Mouse (Mus musculus): ENCODE results near the gene Fkbp8. TPM values are rescaled to one million over a fixed set of nuclear protein-coding genes. Genes with fewer than 3 reads are reported as not detected.

The Fkbp8 gene
- polyA plus RNA-seq, 1 experiment from 2014 or later: 278 TPM

- H3K27me3 ChIP-seq: no peaks in the 10 kb centered on the region
- ChIA-PET POLR2A (interaction anchor here (0.8 to 4.2 kb wide), 6 partner anchors 10 to 69 kb away, joined by 3 to 24 read pairs (median 4); partner anchors contain the start of genes Fkbp8, Kxd1, Ssbp4 and Uba52), CTCF (no interaction called here)
- DNase-seq (ENCODE audit: low read depth, low spot score) (no peak), ATAC-seq (peak; percentile 7)
- in situ Hi-C loops (cut with MboI; ENCODE audit: low pct_unique_long_range_greater_than_20kb): no loop called here
- TF ChIP-seq CTCF (IDR thresholded peaks at IDR 0.05): no peak
Measured at GRCm38 (mm10) chr8:70540507-70541071, 13.1 kb downstream of the Fkbp8 start.

GRCm38 (mm10) chr8:70541081-70541480, 13.6 kb downstream of the Fkbp8 start:
- POLR2A ChIA-PET: interaction anchor here (0.7 to 1.3 kb wide), 4 partner anchors 12 to 30 kb away, joined by 3 to 7 read pairs (median 4); no protein-coding TSS in a partner anchor
- no peaks in the 10 kb centered on the region for H3K27me3 ChIP-seq
- ATAC-seq (no peak), DNase-seq (ENCODE audit: low read depth, low spot score) (no peak)
- no peak for TF ChIP-seq CTCF (IDR thresholded peaks at IDR 0.05)
- in situ Hi-C loops (cut with MboI; ENCODE audit: low pct_unique_long_range_greater_than_20kb): no loop called here
- CTCF ChIA-PET: interaction anchor here (1.1 kb wide), 2 partner anchors 10 to 17 kb away, joined by 3 read pairs; no protein-coding TSS in a partner anchor

GRCm38 (mm10) chr8:70544200-70544687, 16.7 kb downstream of the Fkbp8 start:
- no peak for TF ChIP-seq CTCF (IDR thresholded peaks at IDR 0.05)
- CTCF ChIA-PET: interaction anchor here (0.8 to 2.0 kb wide), 6 partner anchors 8 to 67 kb away, joined by 3 to 6 read pairs (median 3); no protein-coding TSS in a partner anchor
- no peak for DNase-seq (ENCODE audit: low read depth, low spot score)
- H3K27me3 ChIP-seq: no peaks in the 10 kb centered on the region
- ATAC-seq: no peak
- POLR2A ChIA-PET: no interaction called here
- in situ Hi-C loops (cut with MboI; ENCODE audit: low pct_unique_long_range_greater_than_20kb): no loop called here

GRCm38 (mm10) chr8:70546412-70546811, 18.9 kb downstream of the Fkbp8 start:
- no peak for ATAC-seq
- H3K27me3 ChIP-seq: no peaks in the 10 kb centered on the region
- POLR2A ChIA-PET: no interaction called here
- in situ Hi-C loops (cut with MboI; ENCODE audit: low pct_unique_long_range_greater_than_20kb): no loop called here
- no peak for DNase-seq (ENCODE audit: low read depth, low spot score)
- CTCF ChIA-PET: no interaction called here
- no peak for TF ChIP-seq CTCF (IDR thresholded peaks at IDR 0.05)

- DNase-seq (ENCODE audit: low read depth, low spot score) (no peak), ATAC-seq (no peak)
- ChIA-PET POLR2A (no interaction called here), CTCF (no interaction called here)
- no peaks in the 10 kb centered on the region for H3K27me3 ChIP-seq
- in situ Hi-C loops (cut with MboI; ENCODE audit: low pct_unique_long_range_greater_than_20kb): no loop called here
- TF ChIP-seq CTCF (IDR thresholded peaks at IDR 0.05): no peak
Measured at GRCm38 (mm10) chr8:70547762-70548161, 20.2 kb downstream of the Fkbp8 start.

GRCm38 (mm10) chr8:70549412-70550184, 22.1 kb downstream of the Fkbp8 start:
- ChIA-PET CTCF (interaction anchor here (1.5 kb wide), 1 partner anchor 11 kb away, joined by 3 read pairs; no protein-coding TSS in a partner anchor), POLR2A (interaction anchor here (0.6 to 1.9 kb wide), 2 partner anchors 10 to 133 kb away, joined by 4 to 6 read pairs; no protein-coding TSS in a partner anchor)
- DNase-seq (ENCODE audit: low read depth, low spot score): no peak
- peak; percentile 42 for TF ChIP-seq CTCF (IDR thresholded peaks at IDR 0.05)
- in situ Hi-C loops (cut with MboI; ENCODE audit: low pct_unique_long_range_greater_than_20kb): no loop called here
- no peak for ATAC-seq
- no peaks in the 10 kb centered on the region for H3K27me3 ChIP-seq

GRCm38 (mm10) chr8:70551558-70552161, 24.1 kb downstream of the Fkbp8 start:
- POLR2A ChIA-PET: interaction anchor here (0.6 to 1.8 kb wide), 3 partner anchors 10 to 58 kb away, joined by 3 to 7 read pairs (median 3); no protein-coding TSS in a partner anchor
- DNase-seq (ENCODE audit: low read depth, low spot score) (no peak), ATAC-seq (no peak)
- in situ Hi-C loops (cut with MboI; ENCODE audit: low pct_unique_long_range_greater_than_20kb): no loop called here
- CTCF ChIA-PET: interaction anchor here (0.8 to 1.8 kb wide), 7 partner anchors 8 to 60 kb away, joined by 3 to 9 read pairs (median 3); no protein-coding TSS in a partner anchor
- no peak for TF ChIP-seq CTCF (IDR thresholded peaks at IDR 0.05)
- H3K27me3 ChIP-seq: no peaks in the 10 kb centered on the region

GRCm38 (mm10) chr8:70552836-70553235, 25.3 kb downstream of the Fkbp8 start:
- in situ Hi-C loops (cut with MboI; ENCODE audit: low pct_unique_long_range_greater_than_20kb): no loop called here
- ChIA-PET POLR2A (interaction anchor here (0.7 to 1.8 kb wide), 2 partner anchors 11 to 148 kb away, joined by 4 to 7 read pairs; no protein-coding TSS in a partner anchor), CTCF (interaction anchor here (1.3 to 1.8 kb wide), 2 partner anchors 9 to 18 kb away, joined by 3 to 6 read pairs; no protein-coding TSS in a partner anchor)
- ATAC-seq (no peak), DNase-seq (ENCODE audit: low read depth, low spot score) (no peak)
- no peaks in the 10 kb centered on the region for H3K27me3 ChIP-seq
- TF ChIP-seq CTCF (IDR thresholded peaks at IDR 0.05): no peak

GRCm38 (mm10) chr8:70553740-70554139, 26.2 kb downstream of the Fkbp8 start:
- ATAC-seq: no peak
- ChIA-PET CTCF (no interaction called here), POLR2A (no interaction called here)
- no peaks in the 10 kb centered on the region for H3K27me3 ChIP-seq
- no peak for DNase-seq (ENCODE audit: low read depth, low spot score)
- no peak for TF ChIP-seq CTCF (IDR thresholded peaks at IDR 0.05)
- in situ Hi-C loops (cut with MboI; ENCODE audit: low pct_unique_long_range_greater_than_20kb): no loop called here

GRCm38 (mm10) chr8:70555079-70555747, 27.7 kb downstream of the Fkbp8 start:
- ChIA-PET CTCF (no interaction called here), POLR2A (no interaction called here)
- no peaks in the 10 kb centered on the region for H3K27me3 ChIP-seq
- in situ Hi-C loops (cut with MboI; ENCODE audit: low pct_unique_long_range_greater_than_20kb): no loop called here
- DNase-seq (ENCODE audit: low read depth, low spot score) (no peak), ATAC-seq (no peak)
- TF ChIP-seq CTCF (IDR thresholded peaks at IDR 0.05): no peak

Data from Patski (cell line).